Mouse (Mus musculus): ENCODE measurements around the gene Rad9a. TPM values are rescaled to one million over a fixed set of nuclear protein-coding genes. Genes with fewer than 3 reads are reported as not detected.

The Rad9a gene
- polyA plus RNA-seq, 1 experiment: 31.9 TPM

GRCm38 (mm10) chr19:4217140-4217539 lies 15.7 kb upstream of the Rad9a start:
- TF ChIP-seq CTCF (IDR thresholded peaks at IDR 0.05; ENCODE audit: borderline replicate concordance, insufficient read depth, low read depth, low read length) (no peak), POLR2A (IDR thresholded peaks at IDR 0.05; ENCODE audit: borderline replicate concordance, insufficient read depth, low read length) (no peak)
- Histone ChIP-seq H3K27me3 (ENCODE audit: control insufficient read depth, insufficient read depth, low read length) (no peaks in the 10 kb centered on the region; the same call in 1 of the 2 replicates), H3K4me1 (ENCODE audit: control insufficient read depth, insufficient read depth, low read length) (peaks cover 17% of the 10 kb centered on the region), H3K27ac (ENCODE audit: insufficient read depth, low read length) (no peak overlapping the region), H3K4me3 (replicated peaks; ENCODE audit: insufficient read depth, low read depth, low read length) (no peak overlapping the region)
- 61% methylated on average over 5 of the region's 5 CpGs for WGBS
- no peak for DNase-seq

GRCm38 (mm10) chr19:4216041-4216685 lies 14.7 kb upstream of the Rad9a start:
- TF ChIP-seq CTCF (IDR thresholded peaks at IDR 0.05; ENCODE audit: borderline replicate concordance, insufficient read depth, low read depth, low read length) (peak; percentile 60), POLR2A (IDR thresholded peaks at IDR 0.05; ENCODE audit: borderline replicate concordance, insufficient read depth, low read length) (no peak)
- peak; percentile 53 to 61 for DNase-seq
- WGBS: 31% methylated on average over 14 of the region's 14 CpGs

GRCm38 (mm10) chr19:4215451-4215840 lies 14.0 kb upstream of the Rad9a start:
- 11% methylated on average over 19 of the region's 21 CpGs for WGBS
- no peak for TF ChIP-seq POLR2A (IDR thresholded peaks at IDR 0.05; ENCODE audit: borderline replicate concordance, insufficient read depth, low read length)
- H3K27ac ChIP-seq (ENCODE audit: insufficient read depth, low read length): no peak overlapping the region
- DNase-seq: no peak
- H3K27me3 ChIP-seq (ENCODE audit: control insufficient read depth, insufficient read depth, low read length): no peaks in the 10 kb centered on the region; the same call in 1 of the 2 replicates
- peaks cover 12% of the 10 kb centered on the region for H3K4me1 ChIP-seq (ENCODE audit: control insufficient read depth, insufficient read depth, low read length)
- H3K4me3 ChIP-seq (replicated peaks; ENCODE audit: insufficient read depth, low read depth, low read length): peak overlapping the region; percentile 2

More at GRCm38 (mm10) chr19:4216041-4216685, 14.7 kb upstream of the Rad9a start:
- Histone ChIP-seq H3K27ac (ENCODE audit: insufficient read depth, low read length) (no peak overlapping the region), H3K4me3 (replicated peaks; ENCODE audit: insufficient read depth, low read depth, low read length) (peak overlapping the region; percentile 27), H3K4me1 (ENCODE audit: control insufficient read depth, insufficient read depth, low read length) (peaks cover 17% of the 10 kb centered on the region), H3K27me3 (ENCODE audit: control insufficient read depth, insufficient read depth, low read length) (no peaks in the 10 kb centered on the region; the same call in 1 of the 2 replicates)

GRCm38 (mm10) chr19:4214771-4215450 lies 13.4 kb upstream of the Rad9a start:
- Histone ChIP-seq H3K27ac (ENCODE audit: insufficient read depth, low read length) (no peak overlapping the region), H3K4me1 (ENCODE audit: control insufficient read depth, insufficient read depth, low read length) (peaks cover 7% of the 10 kb centered on the region), H3K4me3 (replicated peaks; ENCODE audit: insufficient read depth, low read depth, low read length) (peak overlapping the region; percentile 52), H3K27me3 (ENCODE audit: control insufficient read depth, insufficient read depth, low read length) (no peaks in the 10 kb centered on the region; the same call in 1 of the 2 replicates)
- TF ChIP-seq CTCF (IDR thresholded peaks at IDR 0.05; ENCODE audit: borderline replicate concordance, insufficient read depth, low read depth, low read length) (no peak), POLR2A (IDR thresholded peaks at IDR 0.05; ENCODE audit: borderline replicate concordance, insufficient read depth, low read length) (no peak)
- DNase-seq: no peak
- WGBS: under 1% methylated on average over 68 of the region's 81 CpGs

GRCm38 (mm10) chr19:4214071-4214770 lies 12.8 kb upstream of the Rad9a start, which contains the start of the genes Clcf1 and AC109138.7:
TSS of gene Clcf1 (plus strand) at chr19:4214238.
TSS of gene AC109138.7 (plus strand) at chr19:4214357.
- H3K4me1 ChIP-seq (ENCODE audit: control insufficient read depth, insufficient read depth, low read length): peaks cover 5% of the 10 kb centered on the region
- WGBS: 3% methylated on average over 45 of the region's 49 CpGs
- no peaks in the 10 kb centered on the region; the same call in 1 of the 2 replicates for H3K27me3 ChIP-seq (ENCODE audit: control insufficient read depth, insufficient read depth, low read length)
- TF ChIP-seq POLR2A (IDR thresholded peaks at IDR 0.05; ENCODE audit: borderline replicate concordance, insufficient read depth, low read length) (no peak), CTCF (IDR thresholded peaks at IDR 0.05; ENCODE audit: borderline replicate concordance, insufficient read depth, low read depth, low read length) (no peak)
- no peak for DNase-seq
- no peak within 1 kb of the TSS for H3K27ac ChIP-seq (ENCODE audit: insufficient read depth, low read length)
- peak within 1 kb of the TSS; percentile 52 for H3K4me3 ChIP-seq (replicated peaks; ENCODE audit: insufficient read depth, low read depth, low read length)

GRCm38 (mm10) chr19:4213524-4213974 lies 12.1 kb upstream of the Rad9a start:
- no peak for TF ChIP-seq CTCF (IDR thresholded peaks at IDR 0.05; ENCODE audit: borderline replicate concordance, insufficient read depth, low read depth, low read length)
- no peak for TF ChIP-seq POLR2A (IDR thresholded peaks at IDR 0.05; ENCODE audit: borderline replicate concordance, insufficient read depth, low read length)
- Histone ChIP-seq H3K27me3 (ENCODE audit: control insufficient read depth, insufficient read depth, low read length) (no peaks in the 10 kb centered on the region; the same call in 1 of the 2 replicates), H3K4me1 (ENCODE audit: control insufficient read depth, insufficient read depth, low read length) (peaks cover 5% of the 10 kb centered on the region), H3K4me3 (replicated peaks; ENCODE audit: insufficient read depth, low read depth, low read length) (no peak overlapping the region), H3K27ac (ENCODE audit: insufficient read depth, low read length) (no peak overlapping the region)
- 45% methylated on average over 9 of the region's 9 CpGs for WGBS
- DNase-seq: no peak

GRCm38 (mm10) chr19:4211891-4212588 lies 10.6 kb upstream of the Rad9a start:
- H3K4me1 ChIP-seq (ENCODE audit: control insufficient read depth, insufficient read depth, low read length): peaks cover 5% of the 10 kb centered on the region
- H3K27me3 ChIP-seq (ENCODE audit: control insufficient read depth, insufficient read depth, low read length): no peaks in the 10 kb centered on the region; the same call in 1 of the 2 replicates
- no peak for DNase-seq
- no peak overlapping the region for H3K4me3 ChIP-seq (replicated peaks; ENCODE audit: insufficient read depth, low read depth, low read length)
- no peak for TF ChIP-seq CTCF (IDR thresholded peaks at IDR 0.05; ENCODE audit: borderline replicate concordance, insufficient read depth, low read depth, low read length)
- TF ChIP-seq POLR2A (IDR thresholded peaks at IDR 0.05; ENCODE audit: borderline replicate concordance, insufficient read depth, low read length): no peak
- no peak overlapping the region for H3K27ac ChIP-seq (ENCODE audit: insufficient read depth, low read length)
- 84% methylated on average over 4 of the region's 4 CpGs for WGBS

All from cerebellum, adult 2 months (tissue).